Mouse (Mus musculus) stomach, embryonic 16.5 days (tissue): ENCODE measurements at regions not wholly inside any gene's neighbourhood (a gene's known extent, or its start where the extent isn't known, plus 50 kb on each side); places are given as distances from the start of the nearest gene placed in this dataset.

ENCODE experiments used
- ATAC-seq: fragments of 200-750 bp; cut with Nextera tagmentation; 2 replicates; pipeline ENCODE4 v1.8.0; 2017; ENCODE audit warnings: moderate number of reproducible peaks, moderate TSS enrichment; ENCODE audit not compliant: insufficient read depth, low FRiP score
- H3K27ac ChIP-seq: fragments of 300-500 bp; sonication (generic); 2 replicates; pipeline ENCODE4 v1.5.1; 2014; ENCODE audit warnings: low read length
- H3K27me3 ChIP-seq: fragments of 300-500 bp; sonication (generic); 2 replicates; pipeline ENCODE4 v1.6.1; 2014; ENCODE audit warnings: low read length, control low read depth, mixed read lengths; ENCODE audit not compliant: control insufficient read depth, insufficient read depth
- H3K36me3 ChIP-seq: fragments of 300-500 bp; sonication (generic); 2 replicates; pipeline ENCODE4 v1.6.1; 2014; ENCODE audit warnings: low read length; ENCODE audit not compliant: control insufficient read depth, insufficient read depth
- H3K4me1 ChIP-seq: fragments of 300-500 bp; sonication (generic); 2 replicates; pipeline ENCODE4 v1.6.1; 2014; ENCODE audit warnings: low read length, control low read depth, mixed read lengths; ENCODE audit not compliant: control insufficient read depth, insufficient read depth
- H3K4me2 ChIP-seq: fragments of 300-500 bp; sonication (generic); 2 replicates; pipeline ENCODE4 v1.6.1; 2014; ENCODE audit warnings: low read depth, low read length, mixed read lengths
- H3K4me3 ChIP-seq: fragments of 300-500 bp; sonication (generic); replicated peaks from 2 replicates; pipeline ENCODE4 v1.5.1; 2014; ENCODE audit warnings: mild to moderate bottlenecking, low read length
- H3K9ac ChIP-seq: fragments of 300-500 bp; sonication (generic); 2 replicates; pipeline ENCODE4 v1.6.1; 2014; ENCODE audit warnings: low read length
- H3K9me3 ChIP-seq: fragments of 300-500 bp; sonication (generic); replicated peaks from 2 replicates; pipeline ENCODE4 v1.6.1; 2016; ENCODE audit warnings: low read length, control low read depth; ENCODE audit not compliant: control insufficient read depth
- WGBS: fragments of 180-500 bp; shearing (Covaris S2); extraction: QIAGEN DNeasy Blood & Tissue Kit; methylation state at CpG from one replicate; pipeline ENCODE4 v1.1.7; 2014; 5-methylcytosine and 5-hydroxymethylcytosine counted together

- WGBS = 14% methylated on average over 4 of the region's 4 CpGs
- no peak overlapping the region for H3K4me3 ChIP-seq
- no peaks in the 10 kb centered on the region for H3K9me3 ChIP-seq
- H3K4me1 ChIP-seq = no peaks in the 10 kb centered on the region
- ATAC-seq = peak; percentile 72; the same call in 1 of the 2 replicates
- H3K9ac ChIP-seq = no peak overlapping the region
- H3K36me3 ChIP-seq = no peaks in the 10 kb centered on the region
- no peak overlapping the region for H3K27ac ChIP-seq
- H3K4me2 ChIP-seq = no peak overlapping the region
- no peaks in the 10 kb centered on the region for H3K27me3 ChIP-seq
These were observed 148.9 kb upstream of the Gm12728 start for GRCm38 (mm10) chr4:105640793-105641192.

GRCm38 (mm10) chr4:105641582-105641981 lies 148.1 kb upstream of the Gm12728 start:
- WGBS = 73% methylated on average over 4 of the region's 4 CpGs
- Histone ChIP-seq H3K4me3 (no peak overlapping the region), H3K36me3 (no peaks in the 10 kb centered on the region), H3K9me3 (no peaks in the 10 kb centered on the region), H3K9ac (no peak overlapping the region), H3K27me3 (no peaks in the 10 kb centered on the region), H3K27ac (no peak overlapping the region; the same call in 1 of the 2 replicates), H3K4me2 (no peak overlapping the region), H3K4me1 (no peaks in the 10 kb centered on the region)
- ATAC-seq = no peak

GRCm38 (mm10) chr4:105648820-105649446 lies 140.7 kb upstream of the Gm12728 start:
- H3K4me2 ChIP-seq = no peak overlapping the region
- ATAC-seq = no peak

GRCm38 (mm10) chr4:105649447-105649833 lies 140.2 kb upstream of the Gm12728 start:
- 65% methylated on average over 2 of the region's 2 CpGs for WGBS
- no peak overlapping the region for H3K4me3 ChIP-seq
- no peaks in the 10 kb centered on the region for H3K27me3 ChIP-seq
- no peaks in the 10 kb centered on the region for H3K36me3 ChIP-seq
- no peak overlapping the region for H3K4me2 ChIP-seq
- H3K27ac ChIP-seq = no peak overlapping the region
- H3K9ac ChIP-seq = no peak overlapping the region
- H3K4me1 ChIP-seq = no peaks in the 10 kb centered on the region
- H3K9me3 ChIP-seq = no peaks in the 10 kb centered on the region
- no peak for ATAC-seq

More at GRCm38 (mm10) chr4:105648820-105649446, 140.7 kb upstream of the Gm12728 start:
- 52% methylated on average over 7 of the region's 7 CpGs for WGBS
- no peaks in the 10 kb centered on the region for H3K4me1 ChIP-seq
- no peaks in the 10 kb centered on the region for H3K27me3 ChIP-seq
- H3K4me3 ChIP-seq = no peak overlapping the region
- H3K9me3 ChIP-seq = no peaks in the 10 kb centered on the region
- H3K36me3 ChIP-seq = no peaks in the 10 kb centered on the region
- H3K27ac ChIP-seq = no peak overlapping the region
- H3K9ac ChIP-seq = no peak overlapping the region

GRCm38 (mm10) chr4:105656071-105656655 lies 133.5 kb upstream of the Gm12728 start:
- Histone ChIP-seq H3K4me2 (no peak overlapping the region), H3K27ac (no peak overlapping the region), H3K36me3 (no peaks in the 10 kb centered on the region), H3K9me3 (no peaks in the 10 kb centered on the region), H3K27me3 (no peaks in the 10 kb centered on the region), H3K9ac (no peak overlapping the region), H3K4me1 (no peaks in the 10 kb centered on the region), H3K4me3 (no peak overlapping the region)
- peak; percentile 58; the same call in 1 of the 2 replicates for ATAC-seq
- WGBS = 42% methylated on average over 5 of the region's 5 CpGs

GRCm38 (mm10) chr4:105658581-105658980 lies 131.1 kb upstream of the Gm12728 start:
- H3K27ac ChIP-seq = no peak overlapping the region
- no peak for ATAC-seq
- H3K4me1 ChIP-seq = no peaks in the 10 kb centered on the region
- H3K4me2 ChIP-seq = no peak overlapping the region
- no peak overlapping the region for H3K4me3 ChIP-seq
- H3K9me3 ChIP-seq = no peaks in the 10 kb centered on the region
- no peaks in the 10 kb centered on the region for H3K36me3 ChIP-seq
- H3K27me3 ChIP-seq = no peaks in the 10 kb centered on the region
- 74% methylated on average over 3 of the region's 3 CpGs for WGBS
- H3K9ac ChIP-seq = no peak overlapping the region

- Histone ChIP-seq H3K4me3 (no peak overlapping the region), H3K27me3 (no peaks in the 10 kb centered on the region), H3K9ac (no peak overlapping the region), H3K9me3 (no peaks in the 10 kb centered on the region), H3K4me1 (no peaks in the 10 kb centered on the region), H3K4me2 (no peak overlapping the region), H3K27ac (no peak overlapping the region), H3K36me3 (no peaks in the 10 kb centered on the region)
- ATAC-seq = no peak
- WGBS = 73% methylated on average over 1 of the region's 1 CpGs
These were observed 113.0 kb upstream of the Gm12728 start for GRCm38 (mm10) chr4:105676690-105677089.

GRCm38 (mm10) chr4:105690716-105691115 lies 99.0 kb upstream of the Gm12728 start:
- Histone ChIP-seq H3K27ac (no peak overlapping the region), H3K4me2 (no peak overlapping the region), H3K9me3 (no peaks in the 10 kb centered on the region), H3K9ac (no peak overlapping the region), H3K4me1 (no peaks in the 10 kb centered on the region), H3K4me3 (no peak overlapping the region), H3K36me3 (no peaks in the 10 kb centered on the region), H3K27me3 (no peaks in the 10 kb centered on the region)
- WGBS = 41% methylated on average over 3 of the region's 3 CpGs
- no peak for ATAC-seq

GRCm38 (mm10) chr4:105692380-105692779 lies 97.3 kb upstream of the Gm12728 start:
- H3K9ac ChIP-seq = no peak overlapping the region
- no peaks in the 10 kb centered on the region for H3K9me3 ChIP-seq
- no peak for ATAC-seq

More at GRCm38 (mm10) chr4:105692380-105692779, 97.3 kb upstream of the Gm12728 start:
- no peak overlapping the region for H3K4me2 ChIP-seq
- no peaks in the 10 kb centered on the region for H3K4me1 ChIP-seq
- 79% methylated on average over 4 of the region's 4 CpGs for WGBS
- H3K27me3 ChIP-seq = no peaks in the 10 kb centered on the region
- no peaks in the 10 kb centered on the region for H3K36me3 ChIP-seq
- H3K27ac ChIP-seq = no peak overlapping the region
- no peak overlapping the region for H3K4me3 ChIP-seq
